Mouse (Mus musculus) left cerebral cortex, postnatal 4 days (tissue): ENCODE data around the gene Skida1. TPM values are rescaled to one million over a fixed set of nuclear protein-coding genes. Genes with fewer than 3 reads are reported as not detected.
A peak's percentile ranks its signal among the peaks of the same experiment; 100 is the strongest.

ENCODE experiments used
- DNase-seq: peaks from one replicate; pipeline ENCODE4 v3.0.0-alpha.2; 2022
- intact Hi-C: fragments of 180-260 bp; cut with DNase I; formaldehyde crosslinking; loops from one replicate; pipeline ENCODE4 v1.15.1; 2025
- total RNA-seq, 2 experiments: library from RNA; stranded (reverse); gene quantifications; 2 replicates each; pipeline ENCODE4 v1.2.3; 2021

Gene Skida1
- total RNA-seq, 2 experiments from 2014 or later = 11.6 to 13.9 TPM

GRCm38 (mm10) chr2:18055929-18056785, 7.3 kb upstream of the Skida1 start:
- intact Hi-C loops = loop anchor here (10.0 kb wide), 1 partner anchor 619 kb away; the partner anchor contains the start of genes Bmi1 and Commd3
- peak; percentile 96 for DNase-seq

- intact Hi-C loops = loop anchor here (10.0 kb wide), 1 partner anchor 620 kb away; the partner anchor contains the start of genes Bmi1 and Commd3
- no peak for DNase-seq
These were observed 6.4 kb upstream of the Skida1 start, which contains the start of gene Mllt10 for GRCm38 (mm10) chr2:18055016-18055928. Gene Mllt10 (plus strand): TSS chr2:18055237.

- peak; percentile 81 for DNase-seq
- intact Hi-C loops = loop anchor here (10.0 kb wide), 1 partner anchor 621 kb away; the partner anchor contains the start of genes Bmi1 and Commd3
These were observed 5.2 kb upstream of the Skida1 start for GRCm38 (mm10) chr2:18053951-18054530.

- no peak for DNase-seq
- intact Hi-C loops = loop anchor here (10.0 kb wide), 1 partner anchor 621 kb away; the partner anchor contains the start of genes Bmi1 and Commd3
These were observed 4.5 kb upstream of the Skida1 start for GRCm38 (mm10) chr2:18053243-18053950.

GRCm38 (mm10) chr2:18052581-18052980, 3.7 kb upstream of the Skida1 start:
- DNase-seq = no peak
- intact Hi-C loops = loop anchor here (10.0 kb wide), 1 partner anchor 622 kb away; the partner anchor contains the start of genes Bmi1 and Commd3

GRCm38 (mm10) chr2:18051831-18052170, 3.0 kb upstream of the Skida1 start:
- no peak for DNase-seq
- intact Hi-C loops = loop anchor here (10.0 kb wide), 1 partner anchor 623 kb away; the partner anchor contains the start of genes Bmi1 and Commd3

GRCm38 (mm10) chr2:18051026-18051830, 2.4 kb upstream of the Skida1 start:
- intact Hi-C loops = loop anchor here (10.0 kb wide), 1 partner anchor 624 kb away; the partner anchor contains the start of genes Bmi1 and Commd3
- DNase-seq = no peak

GRCm38 (mm10) chr2:18050541-18050985, 1.7 kb upstream of the Skida1 start:
- intact Hi-C loops = loop anchor here (10.0 kb wide), 1 partner anchor 624 kb away; the partner anchor contains the start of genes Bmi1 and Commd3
- no peak for DNase-seq

GRCm38 (mm10) chr2:18050018-18050417, 1.2 kb upstream of the Skida1 start:
- intact Hi-C loops = loop anchor here (10.0 kb wide), 1 partner anchor 625 kb away; the partner anchor contains the start of genes Bmi1 and Commd3
- no peak for DNase-seq

GRCm38 (mm10) chr2:18049279-18049821, 499 bp upstream of the Skida1 start:
- no peak for DNase-seq
- intact Hi-C loops = loop anchor here (10.0 kb wide), 1 partner anchor 1225 kb away; no protein-coding TSS in a partner anchor

- intact Hi-C loops = loop anchor here (10.0 kb wide), 1 partner anchor 1227 kb away; no protein-coding TSS in a partner anchor
- DNase-seq = peak; percentile 78
These were observed 1.0 kb downstream of the Skida1 start for GRCm38 (mm10) chr2:18047646-18048452.

- intact Hi-C loops = loop anchor here (10.0 kb wide), 1 partner anchor 1228 kb away; no protein-coding TSS in a partner anchor
- peak; percentile 72 for DNase-seq
These were observed 1.8 kb downstream of the Skida1 start for GRCm38 (mm10) chr2:18046758-18047645.

- intact Hi-C loops = loop anchor here (10.0 kb wide), 1 partner anchor 1229 kb away; no protein-coding TSS in a partner anchor
- DNase-seq = no peak
These were observed 2.7 kb downstream of the Skida1 start for GRCm38 (mm10) chr2:18046186-18046585.

GRCm38 (mm10) chr2:18045781-18046181, 3.1 kb downstream of the Skida1 start:
- no peak for DNase-seq
- intact Hi-C loops = loop anchor here (10.0 kb wide), 1 partner anchor 1229 kb away; no protein-coding TSS in a partner anchor

GRCm38 (mm10) chr2:18045143-18045780, 3.6 kb downstream of the Skida1 start:
- DNase-seq = no peak
- intact Hi-C loops = loop anchor here (10.0 kb wide), 1 partner anchor 1230 kb away; no protein-coding TSS in a partner anchor
